Mouse (Mus musculus) midbrain, embryonic 16.5 days (tissue): Measurements from ENCODE around the gene Iqub. TPM values are rescaled to one million over a fixed set of nuclear protein-coding genes. Genes with fewer than 3 reads are reported as not detected.

Experiments used
- ATAC-seq: fragments of 200-750 bp; cut with Nextera tagmentation; 2 replicates; pipeline ENCODE4 v1.8.0; 2017; ENCODE audit warnings: moderate TSS enrichment
- H3K27ac ChIP-seq: fragments of 300-500 bp; sonication (generic); 2 replicates; pipeline ENCODE4 v1.5.1; 2014; ENCODE audit warnings: mild to moderate bottlenecking, low read length, mixed read lengths
- H3K27me3 ChIP-seq: fragments of 300-500 bp; sonication (generic); 2 replicates; pipeline ENCODE4 v1.6.1; 2014; ENCODE audit warnings: low read depth, low read length, mixed read lengths; ENCODE audit not compliant: control insufficient read depth, insufficient read depth
- H3K36me3 ChIP-seq: fragments of 300-500 bp; sonication (generic); 2 replicates; pipeline ENCODE4 v1.6.1; 2014; ENCODE audit warnings: mild to moderate bottlenecking, low read length, moderate library complexity, mixed read lengths; ENCODE audit not compliant: control insufficient read depth, insufficient read depth
- H3K4me1 ChIP-seq: fragments of 300-500 bp; sonication (generic); 2 replicates; pipeline ENCODE4 v1.6.1; 2014; ENCODE audit warnings: mild to moderate bottlenecking, low read length, mixed read lengths; ENCODE audit not compliant: control insufficient read depth, insufficient read depth
- H3K4me2 ChIP-seq: fragments of 300-500 bp; sonication (generic); 2 replicates; pipeline ENCODE4 v1.6.1; 2014; ENCODE audit warnings: mild to moderate bottlenecking, low read length, mixed read lengths
- H3K4me3 ChIP-seq: fragments of 300-500 bp; sonication (generic); 2 replicates; pipeline ENCODE4 v1.5.1; 2014; ENCODE audit warnings: low read depth, mild to moderate bottlenecking, low read length, moderate library complexity, mixed read lengths
- H3K9ac ChIP-seq: fragments of 300-500 bp; sonication (generic); 2 replicates; pipeline ENCODE4 v1.6.1; 2014; ENCODE audit warnings: low read depth, low read length, mixed read lengths
- H3K9me3 ChIP-seq: fragments of 300-500 bp; sonication (generic); replicated peaks from 2 replicates; pipeline ENCODE4 v1.6.1; 2014; ENCODE audit warnings: mild to moderate bottlenecking, low read length, mixed read lengths; ENCODE audit not compliant: control insufficient read depth, poor library complexity, severe bottlenecking
- whole genome bisulfite sequencing: fragments of 180-500 bp; shearing (Covaris S2); extraction: QIAGEN DNeasy Blood & Tissue Kit; methylation state at CpG from one replicate; pipeline ENCODE4 v1.1.7; 2014; 5-methylcytosine and 5-hydroxymethylcytosine counted together
- polyA plus RNA-seq: library from polyadenylated mRNA; unstranded; fragments of >200 nt; fragmentation: Nextera tagmentation; extraction: Ambion mirVana; gene quantifications from 2 replicates; pipeline ENCODE4 v1.2.1, GENCODE M21; 2015

Iqub gene
- polyA plus RNA-seq, 1 experiment from 2014 or later: 1.9 TPM

GRCm38 (mm10) chr6:24504141-24504540 lies 10.7 kb downstream of the Iqub start:
- 61% methylated on average over 2 of the region's 2 CpGs for WGBS
- no peak overlapping the region for H3K4me2 ChIP-seq
- no peak overlapping the region for H3K4me3 ChIP-seq
- H3K9me3 ChIP-seq: no peaks in the 10 kb centered on the region
- H3K36me3 ChIP-seq: no peaks in the 10 kb centered on the region
- H3K27me3 ChIP-seq: no peaks in the 10 kb centered on the region
- no peak for ATAC-seq
- H3K27ac ChIP-seq: no peak overlapping the region
- H3K4me1 ChIP-seq: no peaks in the 10 kb centered on the region
- H3K9ac ChIP-seq: no peak overlapping the region

GRCm38 (mm10) chr6:24490341-24490740 lies 24.5 kb downstream of the Iqub start:
- Histone ChIP-seq H3K36me3 (no peaks in the 10 kb centered on the region), H3K27me3 (no peaks in the 10 kb centered on the region), H3K4me3 (no peak overlapping the region), H3K4me1 (no peaks in the 10 kb centered on the region), H3K9me3 (no peaks in the 10 kb centered on the region), H3K9ac (no peak overlapping the region), H3K27ac (no peak overlapping the region), H3K4me2 (no peak overlapping the region)
- ATAC-seq: no peak
- 24% methylated on average over 1 of the region's 1 CpGs for WGBS

GRCm38 (mm10) chr6:24486530-24486929 lies 28.3 kb downstream of the Iqub start:
- Histone ChIP-seq H3K4me3 (no peak overlapping the region), H3K4me2 (no peak overlapping the region), H3K9ac (no peak overlapping the region), H3K4me1 (no peaks in the 10 kb centered on the region), H3K36me3 (no peaks in the 10 kb centered on the region), H3K27ac (no peak overlapping the region), H3K27me3 (no peaks in the 10 kb centered on the region), H3K9me3 (no peaks in the 10 kb centered on the region)
- WGBS: 81% methylated on average over 5 of the region's 5 CpGs
- ATAC-seq: no peak

DNA sequence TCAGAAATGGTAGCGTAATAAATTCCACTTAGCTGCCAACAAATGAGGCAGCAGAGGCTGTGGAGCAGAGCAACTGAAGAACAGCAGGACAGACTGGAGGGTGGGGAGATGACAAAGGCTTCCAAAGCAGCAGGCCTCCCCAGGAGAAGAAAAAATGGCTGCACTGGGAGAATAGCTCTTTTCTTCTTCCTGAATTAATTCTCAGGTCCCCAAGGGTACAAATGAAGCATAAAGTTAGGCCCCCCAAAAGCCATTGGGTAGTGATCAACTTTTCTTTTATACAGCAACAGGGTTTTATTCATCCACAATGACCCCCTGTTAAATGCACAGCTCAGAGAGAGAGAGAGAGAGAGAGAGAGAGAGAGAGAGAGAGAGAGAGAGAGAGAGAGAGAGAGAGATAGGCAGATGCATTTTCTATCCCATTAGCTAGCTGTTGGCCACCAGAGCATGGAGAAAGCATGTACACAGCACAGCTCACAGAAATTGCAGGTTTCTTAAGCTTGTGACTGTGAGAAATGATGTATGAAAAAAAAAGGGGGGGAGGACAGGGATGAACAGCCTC lies 44.2 kb downstream of the Iqub start:
- no peaks in the 10 kb centered on the region for H3K9me3 ChIP-seq
- peaks cover 4% of the 10 kb centered on the region; the same call in 1 of the 2 replicates for H3K4me1 ChIP-seq
- no peaks in the 10 kb centered on the region for H3K36me3 ChIP-seq
- no peak overlapping the region; the same call in 1 of the 2 replicates for H3K27ac ChIP-seq
- no peaks in the 10 kb centered on the region for H3K27me3 ChIP-seq
- H3K4me3 ChIP-seq: no peak overlapping the region
- ATAC-seq: peak; percentile 60; the same call in 1 of the 2 replicates
- H3K4me2 ChIP-seq: no peak overlapping the region
- H3K9ac ChIP-seq: no peak overlapping the region
- 10% methylated on average over 1 of the region's 1 CpGs for WGBS

DNA sequence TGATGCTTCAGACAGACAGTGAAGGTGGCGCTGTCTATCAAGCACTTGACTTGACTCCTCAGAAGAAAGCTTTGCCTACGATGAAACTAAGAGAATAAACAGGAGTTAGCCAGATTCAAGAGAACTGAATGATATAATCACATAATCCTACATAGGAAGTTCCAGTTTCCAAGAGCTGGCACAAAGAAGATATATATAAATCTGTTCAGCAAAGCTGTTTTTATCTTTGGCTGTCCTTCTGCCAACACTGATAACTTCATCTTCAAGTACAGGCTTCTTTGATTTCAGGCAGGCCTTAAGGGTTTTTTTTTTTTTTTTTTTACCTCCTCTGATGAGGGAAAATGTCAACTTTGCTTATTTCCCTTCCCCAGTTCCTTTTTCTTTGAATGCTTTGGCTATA lies 44.7 kb downstream of the Iqub start:
- H3K4me3 ChIP-seq: no peak overlapping the region
- ATAC-seq: peak; percentile 36; the same call in 1 of the 2 replicates
- no peak overlapping the region for H3K4me2 ChIP-seq
- no peaks in the 10 kb centered on the region for H3K36me3 ChIP-seq
- 59% methylated on average over 2 of the region's 2 CpGs for WGBS
- peaks cover 4% of the 10 kb centered on the region; the same call in 1 of the 2 replicates for H3K4me1 ChIP-seq
- H3K9me3 ChIP-seq: no peaks in the 10 kb centered on the region
- H3K27me3 ChIP-seq: no peaks in the 10 kb centered on the region
- H3K27ac ChIP-seq: no peak overlapping the region; the same call in 1 of the 2 replicates
- no peak overlapping the region for H3K9ac ChIP-seq

GRCm38 (mm10) chr6:24456097-24456496 lies 58.8 kb downstream of the Iqub start:
- H3K27ac ChIP-seq: no peak overlapping the region
- H3K4me1 ChIP-seq: no peaks in the 10 kb centered on the region
- H3K4me3 ChIP-seq: no peak overlapping the region
- no peak overlapping the region for H3K9ac ChIP-seq
- ATAC-seq: no peak
- H3K4me2 ChIP-seq: no peak overlapping the region
- WGBS: 43% methylated on average over 7 of the region's 7 CpGs
- H3K27me3 ChIP-seq: no peaks in the 10 kb centered on the region
- H3K36me3 ChIP-seq: no peaks in the 10 kb centered on the region
- H3K9me3 ChIP-seq: no peaks in the 10 kb centered on the region

DNA sequence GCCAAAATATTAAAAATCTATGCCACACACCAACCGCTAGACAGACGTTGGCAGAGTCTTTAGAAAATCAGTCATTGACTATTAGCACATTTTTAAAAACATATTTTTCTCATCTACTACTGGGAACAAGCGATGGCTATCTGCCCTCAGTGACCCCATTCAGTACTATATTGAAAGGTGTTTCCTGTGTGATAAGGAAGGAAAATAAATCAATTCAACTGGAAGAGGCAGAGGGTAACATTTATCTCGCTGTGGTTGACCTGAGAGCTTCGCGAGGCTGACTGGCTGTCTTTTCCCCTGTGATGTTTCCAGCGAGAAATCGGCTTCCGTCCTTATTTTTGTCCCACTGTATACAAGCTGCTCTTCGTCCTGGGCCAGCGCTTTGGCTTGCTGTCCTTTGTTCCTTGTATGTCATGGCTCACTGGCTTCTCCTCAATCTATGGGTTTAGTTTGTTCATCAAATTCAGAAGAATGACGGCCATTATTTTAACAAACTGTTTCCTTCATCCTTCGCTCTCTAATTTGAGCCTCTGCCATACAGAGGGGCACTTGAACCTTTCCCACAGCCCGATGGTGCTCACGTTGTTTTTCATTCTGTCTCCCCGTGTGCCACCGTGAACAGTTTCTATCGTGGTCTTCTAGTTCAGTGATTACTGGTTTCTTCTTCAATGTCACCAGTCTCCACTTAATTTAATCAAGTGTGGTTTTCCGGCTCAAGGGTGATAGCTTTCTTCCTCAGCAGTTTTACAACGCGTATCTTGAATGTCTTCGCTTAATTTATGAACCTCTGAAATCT lies 63.6 kb downstream of the Iqub start:
- Histone ChIP-seq H3K4me2 (no peak overlapping the region), H3K27me3 (no peaks in the 10 kb centered on the region), H3K4me3 (no peak overlapping the region), H3K36me3 (no peaks in the 10 kb centered on the region), H3K27ac (no peak overlapping the region), H3K9ac (no peak overlapping the region), H3K4me1 (no peaks in the 10 kb centered on the region), H3K9me3 (no peaks in the 10 kb centered on the region)
- ATAC-seq: no peak
- WGBS: 85% methylated on average over 22 of the region's 22 CpGs

- WGBS: 91% methylated on average over 6 of the region's 6 CpGs
- Histone ChIP-seq H3K4me1 (no peaks in the 10 kb centered on the region), H3K4me3 (no peak overlapping the region), H3K9me3 (no peaks in the 10 kb centered on the region), H3K27me3 (no peaks in the 10 kb centered on the region), H3K9ac (no peak overlapping the region), H3K27ac (no peak overlapping the region), H3K4me2 (no peak overlapping the region), H3K36me3 (no peaks in the 10 kb centered on the region)
- ATAC-seq: no peak
Observed at GRCm38 (mm10) chr6:24450241-24450640, 64.6 kb downstream of the Iqub start.

DNA sequence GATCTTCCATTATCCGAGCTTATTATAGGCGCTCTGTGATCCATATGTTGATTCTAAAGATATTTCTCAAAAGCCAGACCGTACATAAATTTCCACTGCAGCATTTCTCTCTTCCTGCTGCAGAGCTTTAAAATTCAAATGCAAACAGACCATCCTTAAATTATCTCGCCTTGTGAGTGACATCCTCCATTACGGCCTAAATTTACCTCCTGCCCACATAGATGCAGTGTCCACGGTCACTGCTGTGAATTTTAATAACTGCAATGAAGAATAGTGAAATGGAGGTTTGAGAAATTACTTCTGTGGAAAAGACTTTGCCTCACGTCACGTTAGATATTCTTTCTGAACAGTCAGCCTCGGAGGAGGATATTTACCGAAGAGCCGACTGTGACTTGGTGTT lies 98.8 kb downstream of the Iqub start:
- no peak overlapping the region for H3K27ac ChIP-seq
- no peak overlapping the region for H3K4me3 ChIP-seq
- WGBS: 77% methylated on average over 11 of the region's 11 CpGs
- no peak overlapping the region for H3K4me2 ChIP-seq
- H3K9me3 ChIP-seq: no peaks in the 10 kb centered on the region
- H3K9ac ChIP-seq: no peak overlapping the region
- no peak for ATAC-seq
- H3K4me1 ChIP-seq: no peaks in the 10 kb centered on the region
- H3K27me3 ChIP-seq: no peaks in the 10 kb centered on the region
- H3K36me3 ChIP-seq: no peaks in the 10 kb centered on the region
